Mouse (Mus musculus): Measurements from ENCODE around the gene Ror1. TPM values are rescaled to one million over a fixed set of nuclear protein-coding genes. Genes with fewer than 3 reads are reported as not detected.

Gene Ror1
- polyA plus RNA-seq, 1 experiment from 2014 or later, result 9.9 TPM

- Histone ChIP-seq H3K4me2 (replicated peaks) (no peak overlapping the region), H3K27me3 (no peaks in the 10 kb centered on the region), H3K9me3 (replicated peaks) (no peaks in the 10 kb centered on the region), H3K4me3 (no peak overlapping the region), H3K4me1 (no peaks in the 10 kb centered on the region), H3K9ac (no peak overlapping the region), H3K27ac (no peak overlapping the region), H3K36me3 (no peaks in the 10 kb centered on the region)
- 86% methylated on average over 5 of the region's 5 CpGs for WGBS
- ATAC-seq (ENCODE audit: low FRiP score), result no peak
Observed at GRCm38 (mm10) chr4:100120547-100120946, 25.0 kb downstream of the Ror1 start.

- Histone ChIP-seq H3K9me3 (replicated peaks) (no peaks in the 10 kb centered on the region), H3K9ac (no peak overlapping the region), H3K4me2 (replicated peaks) (no peak overlapping the region), H3K36me3 (no peaks in the 10 kb centered on the region), H3K27me3 (no peaks in the 10 kb centered on the region), H3K4me1 (no peaks in the 10 kb centered on the region), H3K4me3 (no peak overlapping the region), H3K27ac (no peak overlapping the region)
- WGBS, result 92% methylated on average over 3 of the region's 3 CpGs
- no peak for ATAC-seq (ENCODE audit: low FRiP score)
Observed at GRCm38 (mm10) chr4:100122436-100122835, 26.8 kb downstream of the Ror1 start.

GRCm38 (mm10) chr4:100123519-100123918, 27.9 kb downstream of the Ror1 start:
- Histone ChIP-seq H3K4me1 (no peaks in the 10 kb centered on the region), H3K4me2 (replicated peaks) (no peak overlapping the region), H3K36me3 (no peaks in the 10 kb centered on the region), H3K27me3 (no peaks in the 10 kb centered on the region), H3K9me3 (replicated peaks) (no peaks in the 10 kb centered on the region), H3K27ac (no peak overlapping the region), H3K4me3 (no peak overlapping the region), H3K9ac (no peak overlapping the region)
- ATAC-seq (ENCODE audit: low FRiP score), result no peak
- WGBS, result 78% methylated on average over 3 of the region's 3 CpGs

- no peak overlapping the region for H3K9ac ChIP-seq
- no peak overlapping the region for H3K27ac ChIP-seq
Observed at GRCm38 (mm10) chr4:100124056-100124455, 28.5 kb downstream of the Ror1 start.

GRCm38 (mm10) chr4:100124935-100125334, 29.3 kb downstream of the Ror1 start:
- no peak overlapping the region for H3K27ac ChIP-seq
- H3K9ac ChIP-seq, result no peak overlapping the region
- H3K4me3 ChIP-seq, result no peak overlapping the region
- 92% methylated on average over 1 of the region's 1 CpGs for WGBS
- no peaks in the 10 kb centered on the region for H3K9me3 ChIP-seq (replicated peaks)
- no peak for ATAC-seq (ENCODE audit: low FRiP score)
- no peaks in the 10 kb centered on the region for H3K36me3 ChIP-seq
- H3K4me1 ChIP-seq, result no peaks in the 10 kb centered on the region
- no peaks in the 10 kb centered on the region for H3K27me3 ChIP-seq
- H3K4me2 ChIP-seq (replicated peaks), result no peak overlapping the region

More at GRCm38 (mm10) chr4:100124056-100124455, 28.5 kb downstream of the Ror1 start:
- ATAC-seq (ENCODE audit: low FRiP score), result no peak
- H3K4me3 ChIP-seq, result no peak overlapping the region
- H3K4me2 ChIP-seq (replicated peaks), result no peak overlapping the region
- H3K9me3 ChIP-seq (replicated peaks), result no peaks in the 10 kb centered on the region
- no peaks in the 10 kb centered on the region for H3K36me3 ChIP-seq
- no peaks in the 10 kb centered on the region for H3K4me1 ChIP-seq
- no peaks in the 10 kb centered on the region for H3K27me3 ChIP-seq

GRCm38 (mm10) chr4:100126531-100127310, 31.1 kb downstream of the Ror1 start:
- ATAC-seq (ENCODE audit: low FRiP score), result no peak
- WGBS, result 53% methylated on average over 12 of the region's 12 CpGs

GRCm38 (mm10) chr4:100128026-100128922, 32.7 kb downstream of the Ror1 start:
- no peaks in the 10 kb centered on the region for H3K9me3 ChIP-seq (replicated peaks)
- no peaks in the 10 kb centered on the region for H3K36me3 ChIP-seq
- no peak for ATAC-seq (ENCODE audit: low FRiP score)
- 88% methylated on average over 12 of the region's 12 CpGs for WGBS
- H3K4me2 ChIP-seq (replicated peaks), result no peak overlapping the region
- no peak overlapping the region for H3K9ac ChIP-seq
- H3K4me3 ChIP-seq, result no peak overlapping the region
- H3K27ac ChIP-seq, result no peak overlapping the region
- H3K4me1 ChIP-seq, result no peaks in the 10 kb centered on the region
- H3K27me3 ChIP-seq, result no peaks in the 10 kb centered on the region

More at GRCm38 (mm10) chr4:100126531-100127310, 31.1 kb downstream of the Ror1 start:
- Histone ChIP-seq H3K36me3 (no peaks in the 10 kb centered on the region), H3K9me3 (replicated peaks) (no peaks in the 10 kb centered on the region), H3K27me3 (no peaks in the 10 kb centered on the region), H3K4me1 (no peaks in the 10 kb centered on the region), H3K4me2 (replicated peaks) (no peak overlapping the region), H3K27ac (no peak overlapping the region), H3K9ac (no peak overlapping the region), H3K4me3 (no peak overlapping the region)

GRCm38 (mm10) chr4:100129201-100129600, 33.6 kb downstream of the Ror1 start:
- Histone ChIP-seq H3K36me3 (no peaks in the 10 kb centered on the region), H3K27me3 (no peaks in the 10 kb centered on the region), H3K27ac (no peak overlapping the region), H3K4me3 (no peak overlapping the region), H3K9me3 (replicated peaks) (no peaks in the 10 kb centered on the region), H3K4me2 (replicated peaks) (no peak overlapping the region), H3K9ac (no peak overlapping the region), H3K4me1 (no peaks in the 10 kb centered on the region)
- 80% methylated on average over 5 of the region's 5 CpGs for WGBS
- ATAC-seq (ENCODE audit: low FRiP score), result no peak

- no peak for ATAC-seq (ENCODE audit: low FRiP score)
- Histone ChIP-seq H3K4me1 (no peaks in the 10 kb centered on the region), H3K27ac (no peak overlapping the region), H3K36me3 (no peaks in the 10 kb centered on the region), H3K4me2 (replicated peaks) (no peak overlapping the region), H3K27me3 (no peaks in the 10 kb centered on the region), H3K4me3 (no peak overlapping the region), H3K9ac (no peak overlapping the region), H3K9me3 (replicated peaks) (no peaks in the 10 kb centered on the region)
- WGBS, result 88% methylated on average over 3 of the region's 3 CpGs
Observed at GRCm38 (mm10) chr4:100130771-100131475, 35.3 kb downstream of the Ror1 start.

- Histone ChIP-seq H3K4me2 (replicated peaks) (no peak overlapping the region), H3K27ac (no peak overlapping the region), H3K4me1 (no peaks in the 10 kb centered on the region), H3K9ac (no peak overlapping the region), H3K9me3 (replicated peaks) (no peaks in the 10 kb centered on the region), H3K27me3 (no peaks in the 10 kb centered on the region), H3K36me3 (no peaks in the 10 kb centered on the region), H3K4me3 (no peak overlapping the region)
- WGBS, result 96% methylated on average over 2 of the region's 2 CpGs
- no peak for ATAC-seq (ENCODE audit: low FRiP score)
Observed at GRCm38 (mm10) chr4:100131488-100131887, 35.9 kb downstream of the Ror1 start.

GRCm38 (mm10) chr4:100132261-100132660, 36.7 kb downstream of the Ror1 start:
- no peaks in the 10 kb centered on the region for H3K4me1 ChIP-seq
- no peak for ATAC-seq (ENCODE audit: low FRiP score)
- no peaks in the 10 kb centered on the region for H3K27me3 ChIP-seq
- no peak overlapping the region for H3K9ac ChIP-seq
- WGBS, result 87% methylated on average over 3 of the region's 3 CpGs
- no peak overlapping the region for H3K4me2 ChIP-seq (replicated peaks)
- no peaks in the 10 kb centered on the region for H3K36me3 ChIP-seq
- H3K9me3 ChIP-seq (replicated peaks), result no peaks in the 10 kb centered on the region
- H3K4me3 ChIP-seq, result no peak overlapping the region
- no peak overlapping the region for H3K27ac ChIP-seq

- no peak overlapping the region for H3K9ac ChIP-seq
- ATAC-seq (ENCODE audit: low FRiP score), result no peak
- H3K36me3 ChIP-seq, result no peaks in the 10 kb centered on the region
- H3K27me3 ChIP-seq, result no peaks in the 10 kb centered on the region
- no peak overlapping the region for H3K27ac ChIP-seq
- H3K4me2 ChIP-seq (replicated peaks), result no peak overlapping the region
- no peaks in the 10 kb centered on the region for H3K4me1 ChIP-seq
- H3K4me3 ChIP-seq, result no peak overlapping the region
- no peaks in the 10 kb centered on the region for H3K9me3 ChIP-seq (replicated peaks)
- 93% methylated on average over 4 of the region's 4 CpGs for WGBS
Observed at GRCm38 (mm10) chr4:100136046-100136445, 40.5 kb downstream of the Ror1 start.
